Mouse (Mus musculus): ENCODE measurements around the gene Tmprss9.
"Not testable (repeated sequence)": the region's sequence is repeated elsewhere in the genome, so short reads cannot be mapped to it uniquely, and the experiment has no call there.

Tmprss9 gene

DNA sequence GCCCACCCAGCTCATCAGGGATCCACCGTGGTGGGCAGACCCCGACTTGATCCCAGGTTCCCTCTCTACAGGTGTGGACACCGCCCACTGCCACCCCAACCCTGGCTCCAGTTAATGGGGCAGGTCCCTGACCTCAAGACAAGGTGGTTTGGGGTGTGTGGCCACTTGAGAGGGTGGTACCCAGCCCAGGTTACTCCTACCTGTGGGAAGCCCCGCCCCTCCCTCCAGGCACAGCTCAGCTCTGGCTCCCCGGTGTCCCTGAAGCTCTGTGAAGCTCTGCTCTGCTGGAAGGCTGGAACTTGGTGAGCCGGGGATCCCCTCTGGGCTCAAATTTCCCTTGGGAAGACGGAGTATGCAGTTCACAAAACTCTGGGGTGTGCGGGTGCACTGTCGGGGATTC, at the start of gene Tmprss9:
Gene Tmprss9 (plus strand): TSS at position 268 of the 400 bp plus-strand sequence.
- DNase-seq (ENCODE audit: low read depth in 1 of 2, low spot score in 2 of 2), result no peak

DNA sequence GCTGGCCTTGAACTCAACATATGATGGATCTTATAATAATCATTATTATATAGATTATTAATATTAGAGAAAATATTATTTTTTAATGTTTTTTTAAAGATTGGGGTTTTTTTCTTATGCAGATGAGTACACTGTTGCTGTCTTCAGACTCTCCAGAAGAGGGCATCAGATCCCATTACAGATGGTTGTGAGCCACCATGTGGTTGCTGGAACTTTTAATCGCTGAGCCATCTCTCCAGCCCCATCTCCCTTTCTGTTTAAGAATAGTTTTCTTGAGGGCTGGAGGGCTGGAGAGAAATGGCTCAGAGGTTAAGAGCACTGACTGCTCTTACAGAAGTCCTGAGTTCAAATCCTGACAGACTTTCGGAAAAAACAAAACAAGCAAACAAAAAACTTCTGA, 49.7 kb upstream of the Tmprss9 start:
- DNase-seq (ENCODE audit: low read depth in 1 of 2, low spot score in 2 of 2), result no peak

DNA sequence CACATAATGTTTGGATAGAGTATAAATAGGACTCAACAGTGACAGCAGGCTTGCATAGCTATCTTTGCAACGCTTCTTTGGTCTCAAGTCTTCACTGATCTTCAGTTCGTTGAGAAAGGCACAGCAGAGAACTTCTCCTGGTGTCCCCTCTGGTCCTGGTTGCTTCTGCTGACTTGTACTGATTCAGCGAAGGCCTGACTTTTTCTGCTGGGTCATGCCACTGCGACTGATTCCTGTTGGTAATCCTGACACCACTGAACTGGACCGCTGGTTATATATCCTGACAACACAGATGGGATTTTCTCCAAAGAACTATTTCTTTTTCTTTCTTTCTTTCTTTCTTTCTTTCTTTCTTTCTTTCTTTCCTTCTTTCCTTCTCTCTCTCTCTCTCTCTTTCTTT, 49.1 kb upstream of the Tmprss9 start:
- DNase-seq (ENCODE audit: low read depth in 1 of 2, low spot score in 2 of 2), result no peak

DNA sequence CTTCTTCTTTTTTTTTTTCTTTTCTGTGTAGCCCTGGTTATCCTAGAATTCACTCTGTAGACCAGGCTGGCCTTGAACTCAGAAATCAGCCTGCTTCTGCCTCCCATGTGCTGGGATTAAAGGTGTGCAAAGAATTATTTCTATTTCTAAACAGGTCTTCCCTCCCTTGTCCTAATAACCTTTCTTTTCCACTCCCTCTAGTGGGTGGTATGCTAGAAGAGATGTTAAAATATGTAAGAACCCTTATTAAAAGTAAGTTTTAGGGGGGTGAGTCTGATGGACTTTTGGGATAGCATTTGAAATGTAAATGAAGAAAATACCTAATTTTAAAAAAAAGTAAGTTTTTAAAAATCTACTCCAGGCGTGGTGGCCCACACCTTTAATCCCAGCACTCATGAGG, 48.3 kb upstream of the Tmprss9 start:
- no peak for DNase-seq (ENCODE audit: low read depth in 1 of 2, low spot score in 2 of 2)

DNA sequence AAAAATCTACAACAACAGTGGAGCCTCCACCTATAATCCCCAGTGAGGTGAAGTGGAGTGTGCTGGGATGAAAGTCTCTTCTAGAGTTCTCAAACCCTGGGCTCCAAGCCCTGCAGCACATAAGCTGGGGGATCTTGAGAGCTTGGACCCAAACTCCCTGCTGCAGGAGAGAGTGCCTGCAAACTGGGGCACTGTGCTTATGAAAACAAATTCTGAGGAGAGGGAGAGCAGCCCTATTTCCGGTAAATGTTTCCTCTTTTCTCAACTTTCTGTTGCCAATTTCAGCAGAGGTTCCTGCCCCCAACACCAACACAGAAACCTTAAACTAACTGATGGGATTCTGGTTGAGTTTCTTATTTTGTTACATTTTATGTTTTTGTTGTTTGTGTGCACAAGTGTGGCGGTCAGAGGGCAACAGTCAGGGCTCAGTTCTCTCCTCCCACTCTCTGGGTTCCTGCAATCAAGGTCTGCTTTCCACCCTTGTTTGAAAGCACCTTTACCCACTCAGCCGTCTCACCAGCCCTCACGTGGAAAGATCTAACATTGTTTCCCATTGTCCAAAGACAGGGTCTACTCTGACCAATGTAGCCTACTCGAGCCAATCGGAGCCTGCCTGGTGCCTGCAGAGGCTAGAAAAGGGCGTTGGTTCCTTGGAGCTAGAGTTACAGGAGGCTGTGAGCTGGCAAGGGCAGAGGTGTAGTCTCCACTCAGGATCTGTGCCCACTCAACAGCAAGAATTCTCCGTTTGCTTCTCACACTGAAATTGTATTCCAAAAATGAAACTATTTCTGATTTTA, 47.6 kb upstream of the Tmprss9 start:
- no peak for DNase-seq (ENCODE audit: low read depth in 1 of 2, low spot score in 2 of 2)

DNA sequence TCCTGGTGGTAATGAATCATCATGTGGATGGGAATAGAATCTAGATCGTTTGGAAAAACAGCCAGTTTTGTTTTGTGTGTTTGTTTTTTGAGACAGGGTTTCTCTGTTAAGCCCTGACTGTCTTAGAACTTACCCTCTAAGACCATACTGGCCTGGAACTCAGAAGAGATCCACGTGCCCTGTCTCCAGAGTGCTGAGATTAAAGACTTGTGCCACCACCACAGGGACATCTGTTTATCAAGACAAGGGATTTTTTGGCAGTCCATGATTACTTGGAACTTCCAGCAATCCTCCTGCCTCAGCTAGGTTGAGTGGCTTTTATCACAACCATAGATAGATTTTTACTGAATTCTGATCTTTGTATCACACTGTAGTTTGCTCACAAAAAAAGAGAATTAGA, 46.8 kb upstream of the Tmprss9 start:
- no peak for DNase-seq (ENCODE audit: low read depth in 1 of 2, low spot score in 2 of 2)

DNA sequence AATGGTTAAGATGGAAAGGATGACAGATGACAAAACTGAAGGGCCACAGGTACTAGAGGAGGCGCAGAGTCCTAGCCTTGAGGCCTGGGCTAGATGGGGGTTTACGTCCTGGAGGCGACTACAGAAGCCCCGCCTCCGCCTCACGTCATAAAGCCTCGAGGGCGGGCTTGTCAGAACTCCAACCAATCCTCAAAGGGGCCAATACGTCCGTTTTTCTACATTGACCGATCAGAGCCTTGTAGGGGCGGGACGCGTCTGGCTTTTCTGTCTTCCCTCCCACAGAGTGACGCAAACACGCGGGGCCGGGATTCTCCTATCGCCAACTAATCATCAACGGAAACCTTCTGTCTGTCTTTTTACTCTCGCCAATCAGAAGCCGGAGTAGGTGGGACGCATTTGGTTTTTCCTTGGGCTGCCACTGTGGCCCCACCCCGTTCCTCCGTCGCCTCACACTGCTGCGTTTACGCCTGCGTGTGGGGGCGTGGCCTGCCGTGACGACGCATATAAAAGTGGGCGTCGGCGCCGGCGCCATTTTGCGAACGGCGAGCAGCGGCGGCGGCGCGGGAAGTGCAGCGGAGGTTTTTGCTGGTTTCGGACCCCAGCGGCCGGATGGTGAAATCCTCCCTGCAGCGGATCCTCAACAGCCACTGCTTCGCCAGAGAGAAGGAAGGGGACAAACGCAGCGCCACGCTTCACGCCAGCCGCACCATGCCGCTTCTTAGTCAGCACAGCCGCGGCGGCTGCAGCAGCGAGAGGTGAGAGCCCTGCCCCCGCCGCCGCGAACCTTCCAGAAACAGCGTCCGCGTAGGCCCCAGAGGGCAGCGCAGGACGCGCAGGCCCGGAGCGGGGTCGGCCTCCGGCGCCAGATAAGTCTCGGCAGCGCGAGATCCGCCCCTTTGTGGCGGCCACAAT, 45.2 kb upstream of the Tmprss9 start, which contains the start of gene Oaz1:
Gene Oaz1 (plus strand): TSS at position 506 of the 912 bp plus-strand sequence.
- DNase-seq (ENCODE audit: low read depth in 1 of 2, low spot score in 2 of 2), result peak; percentile 97 to 98

DNA sequence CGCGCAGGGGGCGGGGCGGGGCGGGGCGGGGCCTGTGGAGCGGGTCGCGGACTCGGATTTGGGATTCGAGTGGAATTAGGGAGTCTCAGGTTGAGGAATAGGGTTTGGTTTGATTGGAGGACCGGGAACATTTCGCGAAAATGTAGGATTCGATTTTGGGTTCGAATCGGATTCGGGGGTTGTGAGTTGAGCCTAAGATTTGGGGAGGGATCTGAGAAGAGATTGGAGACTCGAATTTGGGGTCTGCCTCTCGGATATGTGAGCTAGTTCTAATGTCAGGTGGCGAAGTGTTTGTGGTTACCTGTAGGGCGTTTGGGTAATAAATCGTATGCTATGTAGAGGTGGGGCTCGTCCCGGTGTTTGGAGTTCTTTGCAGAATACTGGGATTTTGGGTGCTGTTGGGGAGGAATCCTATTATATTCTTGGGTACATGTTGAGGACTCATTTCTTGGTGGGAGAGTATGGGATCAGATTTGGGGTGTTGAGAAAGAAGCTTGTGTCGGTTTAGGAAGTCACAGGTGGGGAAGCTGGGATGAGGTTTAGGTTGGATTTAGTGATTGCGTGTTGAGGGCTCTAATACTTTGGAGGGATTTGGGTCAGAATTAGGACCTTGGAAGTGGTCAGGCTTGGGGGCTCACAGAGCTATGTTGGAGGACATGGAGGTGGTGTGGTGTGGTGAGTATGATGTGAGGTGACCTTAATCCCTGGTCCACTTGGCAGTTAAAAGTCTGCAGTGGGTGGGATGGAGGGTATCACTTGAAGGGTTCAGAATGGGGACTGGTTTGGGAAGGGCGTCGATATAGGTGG, 44.4 kb upstream of the Tmprss9 start:
- no peak for DNase-seq (ENCODE audit: low read depth in 1 of 2, low spot score in 2 of 2)

DNA sequence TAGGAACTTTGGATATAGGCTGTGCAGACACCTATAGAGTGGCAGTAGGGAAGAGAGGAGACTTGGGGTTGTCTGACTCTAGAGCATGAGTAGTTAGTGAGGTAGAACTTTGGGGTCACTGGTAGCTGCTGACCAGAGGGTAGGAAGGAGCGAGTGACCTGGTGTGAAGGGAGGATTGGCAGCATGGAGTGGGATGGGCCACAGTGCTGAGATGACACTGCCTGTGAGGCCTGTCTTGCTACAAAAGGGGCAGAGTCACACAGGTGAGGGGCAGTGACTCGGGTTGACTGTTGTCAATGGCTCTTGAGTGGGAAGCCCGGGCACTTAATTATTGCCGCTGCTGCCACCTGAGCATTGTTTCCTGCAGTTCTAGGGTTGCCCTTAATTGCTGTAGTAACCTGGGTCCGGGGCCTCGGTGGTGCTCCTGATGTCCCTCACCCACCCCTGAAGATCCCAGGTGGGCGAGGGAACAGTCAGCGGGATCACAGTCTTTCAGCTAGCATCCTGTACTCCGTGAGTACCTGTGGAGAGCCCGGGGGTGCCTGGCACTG, 43.7 kb upstream of the Tmprss9 start:
- no peak for DNase-seq (ENCODE audit: low read depth in 1 of 2, low spot score in 2 of 2)

DNA sequence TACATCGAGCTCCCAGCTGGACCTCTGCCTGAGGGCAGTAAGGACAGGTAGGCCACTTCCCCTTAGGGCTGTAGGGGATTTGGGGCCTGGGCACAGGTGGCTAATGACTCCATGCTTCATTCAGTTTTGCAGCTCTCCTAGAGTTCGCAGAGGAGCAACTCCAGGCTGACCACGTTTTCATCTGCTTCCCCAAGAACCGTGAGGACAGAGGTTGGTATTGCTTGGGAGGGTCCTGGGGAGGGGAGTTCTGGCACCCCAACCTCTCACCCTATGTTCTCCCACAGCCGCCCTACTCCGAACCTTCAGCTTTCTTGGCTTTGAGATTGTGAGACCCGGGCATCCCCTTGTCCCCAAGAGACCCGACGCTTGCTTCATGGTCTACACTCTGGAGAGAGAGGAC, 43.1 kb upstream of the Tmprss9 start:
- DNase-seq (ENCODE audit: low read depth in 1 of 2, low spot score in 2 of 2), result not testable (repeated sequence)

DNA sequence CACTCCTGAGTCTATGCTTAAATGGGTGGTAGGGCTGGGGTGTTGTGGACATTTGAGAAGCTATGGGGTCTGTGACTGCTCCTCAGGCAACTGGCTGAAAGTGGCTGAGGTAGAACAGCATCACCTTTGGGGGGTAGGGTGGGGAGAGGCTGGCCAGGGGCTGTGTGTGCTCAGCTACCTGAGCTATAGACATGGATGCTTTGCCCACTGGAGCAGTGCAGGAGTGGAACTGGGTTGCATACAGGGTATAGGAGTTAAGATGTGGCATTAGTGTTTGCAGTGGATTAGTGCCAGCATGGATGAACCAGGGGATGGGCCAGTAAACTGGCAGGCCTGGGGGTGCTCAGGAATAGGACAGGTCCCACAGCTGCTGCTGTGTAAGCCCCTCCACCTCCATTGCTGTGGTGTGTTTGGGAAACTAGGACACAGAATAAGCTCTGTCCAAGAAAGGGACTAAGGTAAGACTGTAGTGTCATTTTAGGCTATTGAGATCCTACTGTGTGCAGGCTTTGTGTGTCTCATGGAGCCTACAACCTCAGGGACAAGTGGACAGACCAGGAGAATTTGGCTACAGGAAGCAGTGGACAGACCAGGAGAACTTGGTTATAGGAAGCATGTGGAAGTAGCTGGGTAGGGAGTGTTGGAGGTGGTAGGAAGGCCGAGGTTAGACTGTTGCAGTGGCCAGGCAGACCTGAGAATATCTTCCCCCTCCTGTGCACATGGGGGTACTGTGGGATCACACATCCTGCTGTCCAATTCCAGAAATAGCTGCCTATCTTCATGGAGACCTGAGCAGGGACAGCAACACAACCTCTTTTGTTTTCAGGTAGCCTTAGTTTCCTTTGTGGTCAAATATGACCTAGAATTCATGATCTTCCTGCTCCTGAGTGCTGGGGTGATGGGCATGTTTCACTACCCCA, 42.0 kb upstream of the Tmprss9 start:
- no peak for DNase-seq (ENCODE audit: low read depth in 1 of 2, low spot score in 2 of 2)

DNA sequence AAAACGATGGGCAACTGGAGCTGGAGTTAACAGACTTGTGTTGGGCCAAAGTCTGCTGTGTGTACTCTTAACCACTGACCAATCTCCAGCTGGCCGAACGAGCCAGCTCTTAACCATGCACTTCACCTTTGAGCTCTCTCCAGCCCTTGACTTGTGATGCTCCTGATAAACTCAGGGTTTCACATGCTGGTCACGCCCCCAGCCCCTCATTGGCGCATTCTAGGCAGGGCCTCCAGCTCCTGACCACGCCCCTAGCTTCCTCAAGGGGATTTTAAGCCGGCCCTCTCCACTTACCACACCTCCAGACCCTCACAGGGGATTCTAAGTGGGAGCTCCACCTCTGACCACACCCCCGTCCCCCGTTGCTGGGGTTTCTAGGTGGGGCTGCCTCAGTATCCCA, 40.5 kb upstream of the Tmprss9 start:
- no peak for DNase-seq (ENCODE audit: low read depth in 1 of 2, low spot score in 2 of 2)

DNA sequence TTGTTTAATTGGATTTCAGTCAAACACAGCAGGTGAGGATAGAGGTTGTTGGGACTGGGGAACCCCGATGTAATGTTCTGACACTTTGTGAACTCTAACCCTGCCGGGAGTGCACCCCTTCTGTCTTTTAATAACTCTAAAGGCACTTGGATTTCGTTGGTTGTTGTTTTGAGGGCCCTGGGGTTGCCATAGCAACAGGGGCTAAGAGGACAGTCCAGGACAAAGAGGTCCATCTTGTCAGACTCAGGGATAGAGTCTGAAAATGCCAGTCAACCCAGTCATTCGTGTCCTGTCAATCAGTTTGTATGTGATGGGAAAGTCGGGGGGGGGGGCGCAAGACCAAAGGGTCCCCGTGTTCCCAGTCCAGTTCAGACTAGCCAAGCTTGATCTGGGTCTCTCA, 38.8 kb upstream of the Tmprss9 start:
- no peak for DNase-seq (ENCODE audit: low read depth in 1 of 2, low spot score in 2 of 2)

DNA sequence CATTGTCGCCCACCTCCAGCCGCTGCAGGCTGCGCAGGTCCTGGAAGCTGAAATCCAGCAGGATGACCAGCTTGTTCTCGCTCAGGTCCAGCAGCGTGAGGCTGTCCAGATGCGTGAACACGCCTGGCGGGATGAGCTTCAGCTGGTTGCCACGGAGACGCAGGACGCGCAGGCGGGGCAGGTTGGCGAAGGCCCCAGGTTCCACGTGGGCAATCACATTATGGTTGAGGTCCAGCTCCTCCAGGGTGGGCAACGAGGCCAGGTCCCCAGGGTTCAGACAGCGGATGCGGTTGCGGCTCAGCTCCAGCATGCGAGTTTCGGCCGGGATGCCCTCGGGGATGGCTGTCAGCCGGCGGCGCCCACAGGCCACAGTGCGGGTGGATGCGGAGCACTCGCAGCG, 36.0 kb upstream of the Tmprss9 start:
- DNase-seq (ENCODE audit: low read depth in 1 of 2, low spot score in 2 of 2), result no peak

DNA sequence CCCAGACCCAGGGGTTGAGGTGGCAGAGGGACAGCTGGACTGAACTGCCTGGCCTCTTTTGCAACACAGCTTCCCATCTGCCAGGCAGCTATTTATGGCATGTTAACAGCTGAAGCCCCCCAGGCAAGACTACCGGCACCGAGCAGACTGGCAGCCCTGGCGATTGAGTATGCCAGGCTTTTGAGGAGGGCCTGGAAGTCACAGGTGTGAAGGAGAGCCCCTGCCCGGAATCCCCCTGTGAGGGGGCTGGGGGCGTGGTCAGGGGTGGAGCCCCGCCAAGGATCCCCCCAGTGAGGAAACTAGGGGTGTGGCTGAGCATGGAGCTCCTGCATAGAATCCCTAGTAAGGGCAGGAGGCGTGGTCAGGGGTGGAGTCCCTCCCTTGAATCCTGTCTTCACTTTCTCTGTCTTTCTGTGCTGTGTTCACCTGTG, 34.7 kb upstream of the Tmprss9 start:
- DNase-seq (ENCODE audit: low read depth in 1 of 2, low spot score in 2 of 2), result no peak

DNA sequence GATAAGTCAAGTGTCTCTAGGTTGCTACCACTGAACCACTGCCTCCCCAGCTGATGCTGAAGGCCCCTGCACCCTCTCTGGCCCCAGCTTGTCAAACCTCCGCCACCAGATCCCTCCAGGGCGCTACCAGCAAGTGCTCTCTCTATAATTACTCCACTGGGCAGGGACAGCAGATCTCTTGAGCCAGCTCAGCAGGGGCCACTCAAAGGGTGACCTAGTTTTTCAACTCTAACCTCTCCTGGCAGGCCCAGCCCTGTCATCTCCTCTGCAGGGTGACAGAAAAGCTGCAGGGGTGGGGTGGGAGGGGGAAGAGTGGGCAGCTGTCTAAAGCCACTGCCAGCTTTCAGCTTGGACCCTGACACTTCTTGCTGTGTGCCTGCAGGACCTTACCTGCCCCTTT, 33.8 kb upstream of the Tmprss9 start:
- DNase-seq (ENCODE audit: low read depth in 1 of 2, low spot score in 2 of 2), result no peak

DNA sequence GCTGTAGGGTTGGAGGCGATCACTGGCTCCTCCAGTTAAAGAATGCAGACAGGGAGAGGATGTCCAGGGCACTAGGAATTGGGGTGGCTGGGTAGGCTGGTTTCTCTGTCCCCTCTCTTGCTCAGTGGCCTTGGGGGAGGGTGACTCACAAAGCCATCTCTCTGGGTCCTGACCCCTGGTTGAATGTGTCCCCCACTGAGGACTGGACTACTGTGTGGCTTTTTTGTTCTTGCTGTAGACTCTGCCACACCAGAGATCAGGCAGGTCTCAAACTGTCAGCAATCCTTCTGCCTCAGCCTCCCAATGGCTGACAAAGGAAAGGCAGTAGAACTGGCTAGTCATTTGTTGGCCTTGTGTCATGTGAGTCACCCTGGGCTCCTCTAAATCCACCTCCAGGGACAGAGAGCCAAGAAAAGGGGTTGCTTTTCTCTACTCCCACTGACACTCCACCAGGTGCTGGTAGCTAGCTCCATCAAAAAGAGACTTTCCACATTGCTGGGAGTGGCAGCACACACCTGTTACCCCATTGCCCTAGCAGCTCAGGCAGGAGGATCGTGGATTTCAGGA, 33.2 kb upstream of the Tmprss9 start:
- no peak for DNase-seq (ENCODE audit: low read depth in 1 of 2, low spot score in 2 of 2)

DNA sequence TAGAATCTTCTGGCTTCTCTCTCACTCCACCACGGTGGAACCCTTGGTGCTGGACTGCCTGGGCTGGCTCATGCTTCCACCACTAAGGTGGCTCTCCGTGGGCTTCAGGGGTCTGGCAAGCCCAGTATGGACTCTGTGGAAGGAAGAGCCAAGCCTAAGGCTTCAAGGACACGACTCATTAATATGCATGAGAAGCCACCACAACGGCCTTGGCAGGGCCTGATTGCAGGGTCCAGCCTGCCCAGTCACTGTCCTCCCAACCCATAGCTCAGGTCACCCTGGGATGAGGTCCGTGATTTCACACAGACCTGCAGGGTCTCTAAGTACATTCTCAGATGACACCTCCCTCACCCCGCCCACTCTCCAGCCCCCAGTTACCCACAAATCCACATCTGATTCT, 31.8 kb upstream of the Tmprss9 start:
- no peak for DNase-seq (ENCODE audit: low read depth in 1 of 2, low spot score in 2 of 2)

DNA sequence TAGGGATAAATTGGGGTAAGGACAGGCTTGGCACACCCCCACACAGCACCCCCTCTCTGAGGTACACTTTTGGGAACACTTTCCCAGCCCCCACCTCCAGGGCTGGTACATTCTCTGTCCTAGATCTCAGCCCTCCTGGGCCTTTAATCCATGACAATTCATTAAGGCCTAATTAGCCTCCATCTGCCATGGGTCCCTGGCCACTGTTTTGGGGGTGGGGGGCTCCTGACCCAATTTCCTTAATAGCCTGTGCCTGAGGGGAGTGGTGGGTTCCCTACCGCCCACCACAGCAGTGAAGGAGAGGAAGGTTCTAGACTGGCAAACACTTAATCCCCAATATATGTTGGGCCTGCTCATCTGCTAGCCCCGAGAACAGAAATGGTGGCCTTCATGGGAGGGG, 30.0 kb upstream of the Tmprss9 start:
- DNase-seq (ENCODE audit: low read depth in 1 of 2, low spot score in 2 of 2), result no peak

DNA sequence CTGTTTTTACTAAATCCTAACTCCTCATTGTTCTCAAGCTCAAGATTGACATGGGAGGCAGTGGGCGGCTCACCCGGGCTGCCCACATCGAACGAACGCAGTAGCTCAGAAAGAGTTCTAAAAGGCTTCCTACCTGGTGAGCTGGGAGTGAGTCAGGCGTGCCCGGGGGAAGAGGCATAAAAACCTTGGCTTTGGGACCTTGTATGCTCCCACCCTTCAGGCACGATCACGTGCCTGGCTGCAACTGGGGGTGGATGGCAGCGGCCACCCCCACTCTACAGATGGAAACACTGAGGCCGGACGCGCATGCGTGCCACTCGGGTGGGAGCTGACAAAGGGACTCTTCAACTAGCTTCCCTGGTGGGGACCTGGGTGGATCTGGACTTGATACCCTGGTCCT, 29.3 kb upstream of the Tmprss9 start:
- DNase-seq (ENCODE audit: low read depth in 1 of 2, low spot score in 2 of 2), result no peak

All from monocyte, adult 2 months (primary cell).